ENCODE assay signal across 25 mouse cellular contexts in genomic region chr10:18009744-18010143, GRCm38 (mm10).
"Had no signal": no experiment of that assay in that cellular context is flagged by ENCODE, and none has a peak within 500 bp of the region (broad histone marks: within the 10 kb centered on the region; RNA-seq: fewer than 3 reads in every experiment).

No protein-coding gene starts in this region.

- DNase-seq: gastrocnemius, adult 2 months; gastrocnemius, postnatal 14 days; gastrocnemius, postnatal 36 days; heart, adult 2 months; heart, postnatal 14 days; heart, postnatal 36 days; kidney, adult 18-20 months; kidney, adult 8-10 months; kidney, postnatal 10 days; kidney, postnatal 25 days; kidney, postnatal 4 days; layer of hippocampus, adult 9-11 months; layer of hippocampus, postnatal 36 days; left cerebral cortex, postnatal 4 days had no signal

- H3K4me2 ChIP-seq: heart, embryonic 11.5 days; heart, embryonic 13.5 days; heart, embryonic 15.5 days; hindbrain, embryonic 13.5 days; intestine, embryonic 15.5 days; limb, embryonic 13.5 days; limb, embryonic 15.5 days; liver, embryonic 12.5 days had no signal

- H3K27me3 ChIP-seq: heart, embryonic 13.5 days; heart, embryonic 15.5 days; hindbrain, embryonic 13.5 days; intestine, embryonic 15.5 days; limb, embryonic 13.5 days; limb, embryonic 15.5 days; liver, embryonic 12.5 days had no signal

- H3K9me3 ChIP-seq: heart, embryonic 13.5 days; heart, embryonic 15.5 days; hindbrain, embryonic 13.5 days; intestine, embryonic 15.5 days; limb, embryonic 13.5 days; limb, embryonic 15.5 days; liver, embryonic 12.5 days had no signal

- H3K27ac ChIP-seq: gastrocnemius, adult 2 months; heart, adult 2 months; heart, embryonic 13.5 days; heart, embryonic 15.5 days; hindbrain, embryonic 13.5 days; intestine, embryonic 15.5 days; limb, embryonic 13.5 days; limb, embryonic 15.5 days; liver, embryonic 12.5 days; liver, embryonic 14.5 days had no signal

- H3K4me3 ChIP-seq: gastrocnemius, adult 2 months; heart, adult 2 months; heart, embryonic 13.5 days; heart, embryonic 15.5 days; hindbrain, embryonic 13.5 days; intestine, embryonic 15.5 days; limb, embryonic 13.5 days; limb, embryonic 15.5 days; liver, embryonic 12.5 days had no signal

- H3K9ac ChIP-seq: heart, embryonic 13.5 days; heart, embryonic 15.5 days; hindbrain, embryonic 13.5 days; intestine, embryonic 15.5 days; limb, embryonic 13.5 days; limb, embryonic 15.5 days; liver, embryonic 12.5 days; liver, embryonic 14.5 days had no signal

- H3K4me1 ChIP-seq: heart, embryonic 13.5 days; heart, embryonic 15.5 days; hindbrain, embryonic 13.5 days; intestine, embryonic 15.5 days; limb, embryonic 13.5 days; limb, embryonic 15.5 days; liver, embryonic 12.5 days had no signal

- ATAC-seq: hindbrain, embryonic 16.5 days; intestine, embryonic 15.5 days; intestine, postnatal 0 days; liver, embryonic 12.5 days had no signal
